Mouse (Mus musculus) c-Kit-positive CD71-positive TER-119-negative erythroid progenitor cells, embryonic 14.5 days (primary cell): ENCODE measurements around the gene Prr19.

Source experiments
- DNase-seq: peaks from one replicate; pipeline ENCODE4 v3.0.0-alpha.2; 2013; ENCODE audit warnings: low read depth

Prr19 gene

GRCm38 (mm10) chr7:25275555-25276298, 25.5 kb upstream of the Prr19 start:
- DNase-seq = no peak

- no peak for DNase-seq
Measured at GRCm38 (mm10) chr7:25277405-25277804, 23.8 kb upstream of the Prr19 start.

- DNase-seq = no peak
Measured at GRCm38 (mm10) chr7:25277998-25278340, 23.2 kb upstream of the Prr19 start.

DNA sequence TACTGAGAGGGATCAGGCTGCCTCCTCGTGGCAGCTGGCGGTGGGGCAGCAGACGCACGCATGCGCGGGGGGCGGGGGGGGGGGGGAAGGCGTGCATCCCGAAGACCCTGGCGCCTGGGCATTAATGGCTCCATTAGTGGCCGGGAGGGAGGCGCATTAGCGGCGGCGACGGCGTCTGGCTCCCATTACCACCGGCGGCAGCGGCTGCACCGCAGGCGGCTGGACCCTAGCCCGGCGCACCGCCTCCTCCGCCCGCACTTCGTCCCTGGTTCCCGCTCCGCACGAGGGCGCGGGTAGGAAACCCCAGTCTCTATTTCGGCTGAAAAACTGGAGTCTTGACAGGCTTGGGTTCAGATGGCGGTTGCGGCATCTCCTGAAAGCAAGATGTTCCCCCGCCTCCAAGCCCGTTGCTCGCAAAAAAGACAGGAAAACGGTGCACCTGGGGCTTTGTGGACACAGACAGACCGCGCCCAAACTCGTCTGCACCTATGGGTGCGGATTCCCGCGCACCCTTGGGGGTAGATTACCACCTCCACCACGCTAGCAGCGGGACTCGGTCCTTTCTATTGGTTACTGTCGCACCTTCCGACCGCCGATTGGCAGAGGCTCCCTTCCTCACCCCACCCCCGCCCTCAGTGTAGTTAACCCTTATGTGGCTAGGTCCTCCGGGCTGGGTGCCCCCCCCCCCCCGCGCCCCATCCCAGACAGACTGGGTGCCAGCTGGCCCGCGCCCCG, 22.7 kb upstream of the Prr19 start:
- peak; percentile 90 for DNase-seq

- DNase-seq = no peak
Measured at GRCm38 (mm10) chr7:25279076-25279860, 21.9 kb upstream of the Prr19 start.

DNA sequence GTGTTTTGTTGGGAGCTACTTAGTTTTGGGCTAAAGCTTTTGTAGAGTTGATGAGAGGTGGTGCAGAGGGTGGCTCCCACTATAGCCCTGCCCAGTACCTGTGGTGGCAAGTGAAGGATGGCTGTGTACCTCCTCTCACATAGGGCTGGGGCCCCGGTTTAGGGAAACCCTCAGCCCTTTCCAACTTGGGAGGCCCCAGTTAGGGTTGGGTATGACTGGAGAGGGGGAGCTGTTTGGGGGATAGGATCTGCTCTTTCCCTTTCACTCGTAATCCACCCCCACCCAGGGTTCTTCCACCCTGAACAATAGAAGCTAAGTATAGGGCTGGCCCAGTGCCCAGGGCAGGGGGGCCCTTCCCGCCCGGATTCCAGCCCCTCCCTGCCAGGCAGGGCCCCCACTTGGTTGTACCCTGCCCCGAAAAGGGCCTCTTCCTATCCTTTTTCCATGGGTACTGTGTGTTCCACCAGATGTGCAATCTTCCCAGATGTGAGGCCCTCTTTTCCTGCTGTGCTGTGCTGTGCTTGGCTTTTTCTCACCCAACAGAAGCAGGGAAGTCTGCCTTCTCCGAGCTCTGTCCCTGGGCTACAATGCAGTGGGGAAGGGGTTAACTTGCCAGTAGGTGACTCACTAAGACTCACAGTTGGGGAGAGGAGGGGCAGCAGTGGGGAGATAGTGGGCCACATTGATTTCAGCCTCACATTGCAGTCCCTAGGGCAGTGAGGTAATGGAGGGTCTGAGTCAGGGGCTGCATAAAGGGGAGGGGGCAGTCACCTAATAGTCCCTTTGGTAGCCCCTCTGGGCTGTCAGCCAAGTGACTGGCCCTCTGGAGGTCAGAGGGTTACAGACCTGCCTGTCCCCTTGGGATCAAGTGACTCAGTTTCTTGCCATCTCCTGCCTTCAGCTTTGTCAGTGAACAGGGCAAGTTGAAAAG, 21.1 kb upstream of the Prr19 start:
- DNase-seq = no peak

DNA sequence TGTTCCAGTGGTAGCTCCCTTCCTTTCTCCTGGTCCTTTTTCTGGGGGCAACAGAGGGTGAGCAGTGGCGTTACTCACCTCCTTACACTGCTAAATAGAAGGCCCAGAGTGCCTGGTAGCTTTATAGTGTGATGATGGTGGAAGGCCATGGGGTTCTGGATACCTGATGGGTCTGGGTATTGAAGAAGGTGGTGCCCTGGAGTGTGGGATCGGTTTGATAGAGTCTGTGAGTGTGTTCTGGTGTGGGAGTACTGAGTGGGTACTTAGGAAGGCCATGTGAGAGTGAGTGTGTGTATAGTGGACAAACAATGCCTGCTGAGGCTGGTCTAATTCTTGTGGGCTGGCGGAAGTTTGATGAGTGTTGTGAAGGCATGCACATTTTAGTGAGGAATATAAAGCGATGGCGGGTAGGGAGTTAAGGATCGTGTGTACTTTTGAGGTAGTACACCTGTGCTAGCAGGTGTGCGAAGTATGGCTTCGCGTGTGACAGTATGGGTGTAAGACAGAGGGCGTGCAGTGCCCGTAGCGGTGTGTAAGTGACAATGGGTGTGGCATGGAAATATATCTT, 20.0 kb upstream of the Prr19 start:
- DNase-seq = no peak

DNA sequence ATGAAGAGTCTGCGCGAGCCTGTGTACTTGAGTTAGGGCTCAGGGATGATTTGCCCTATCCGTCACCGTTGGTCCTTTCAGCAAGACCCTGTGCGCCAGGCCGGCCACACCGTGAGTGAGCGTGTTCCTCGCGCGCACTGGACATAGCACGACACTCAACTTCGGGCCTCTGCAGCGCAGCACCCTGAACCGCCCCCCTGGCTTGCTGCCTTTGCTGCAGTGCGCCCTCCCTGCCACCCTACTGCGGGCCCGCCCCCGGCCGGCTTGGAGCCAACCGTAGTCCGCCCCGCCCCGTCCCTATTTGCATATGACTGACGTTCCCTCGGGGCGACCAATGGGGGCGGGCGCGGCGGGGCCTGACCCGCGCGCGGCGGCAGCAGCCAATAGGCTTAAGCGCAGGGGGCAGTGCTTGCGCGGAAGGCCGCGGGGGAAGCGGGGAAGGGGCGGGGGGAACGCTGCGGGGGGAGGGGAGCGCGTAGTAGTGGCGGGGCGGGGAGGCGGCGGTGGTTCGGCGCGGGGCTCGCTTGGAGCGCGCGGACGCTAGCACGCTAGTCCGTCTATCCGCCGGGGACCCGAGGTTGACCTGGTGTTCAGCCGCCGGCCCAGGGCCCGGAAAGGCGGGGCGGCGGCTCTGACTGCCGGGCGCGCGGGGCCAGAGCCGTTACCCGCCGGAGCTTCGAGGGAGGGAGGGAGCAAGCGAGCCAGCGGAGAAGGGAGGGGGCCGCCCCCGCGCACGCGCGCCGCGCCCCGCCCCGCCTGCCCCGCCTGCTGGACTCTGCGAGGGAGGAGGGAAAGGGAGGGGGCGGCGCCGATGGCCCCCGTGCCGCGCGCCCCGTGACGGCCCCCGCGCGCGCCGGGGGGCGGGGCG, 19.2 kb upstream of the Prr19 start:
- DNase-seq = peak; percentile 94

DNA sequence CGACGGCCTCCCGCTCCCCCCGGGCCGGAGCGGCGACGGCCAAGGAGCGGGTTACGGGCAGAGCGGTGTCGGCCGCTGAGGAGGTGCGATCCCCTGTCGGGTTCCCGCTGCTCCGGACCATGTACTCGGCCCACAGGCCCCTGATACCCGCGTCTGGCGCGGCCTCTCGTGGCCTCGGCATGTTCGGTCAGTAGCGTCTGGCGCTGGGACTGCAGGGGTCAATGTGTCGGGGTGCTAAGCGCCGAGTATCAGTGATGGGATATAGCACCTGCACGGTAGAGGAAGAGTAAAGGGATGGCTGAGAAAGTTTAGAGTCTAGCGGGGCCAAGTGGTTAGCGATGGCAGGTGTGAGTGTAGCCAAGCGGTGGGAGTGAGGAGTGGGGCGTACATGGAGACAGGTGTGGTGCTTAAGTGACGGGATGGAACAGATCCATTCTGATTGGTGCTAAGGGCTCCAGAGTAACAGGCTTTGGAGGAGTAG, 18.4 kb upstream of the Prr19 start:
- no peak for DNase-seq

DNA sequence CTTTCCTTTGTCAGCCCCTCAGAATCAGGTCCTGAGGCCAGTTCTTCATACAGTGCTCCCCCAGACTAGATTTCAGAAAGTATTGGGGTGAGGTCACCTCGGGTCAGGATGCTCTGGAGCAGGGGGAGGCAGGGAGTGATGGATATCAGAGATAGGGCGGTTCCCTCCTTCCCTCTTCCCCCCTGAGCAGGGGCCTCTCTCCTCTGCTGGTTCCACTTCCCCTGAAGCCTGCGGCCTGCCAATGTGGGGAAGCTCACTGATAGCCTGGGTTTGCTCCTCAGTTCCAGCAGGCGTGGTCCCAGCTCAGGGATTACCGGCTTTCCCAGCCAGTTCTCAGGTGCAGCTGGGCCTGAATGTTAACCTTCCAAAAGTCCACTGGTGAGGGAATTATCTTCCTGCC, 17.6 kb upstream of the Prr19 start:
- DNase-seq = no peak

DNA sequence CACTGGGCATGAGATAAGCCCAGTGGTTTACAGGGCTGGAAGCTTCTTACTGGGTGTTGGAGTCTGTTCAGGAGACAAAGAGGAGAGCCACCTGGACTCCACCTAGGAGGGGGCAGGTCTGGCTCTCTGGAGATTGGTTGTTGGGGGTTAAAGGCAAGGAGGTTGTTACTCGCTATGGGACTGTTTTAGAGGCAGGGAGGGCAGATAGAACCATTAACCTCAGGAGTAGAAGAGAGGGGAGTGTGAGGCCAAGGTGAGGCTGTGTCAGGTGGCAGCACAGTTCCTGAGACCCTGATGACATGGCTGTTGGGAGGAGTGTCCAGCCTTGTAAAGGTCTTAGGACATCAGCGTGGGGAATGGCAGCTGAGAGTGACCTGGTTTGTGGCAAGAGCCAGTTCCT, 17.0 kb upstream of the Prr19 start:
- DNase-seq = no peak

- no peak for DNase-seq
Measured at GRCm38 (mm10) chr7:25284766-25285165, 16.4 kb upstream of the Prr19 start.

GRCm38 (mm10) chr7:25285511-25286238, 15.5 kb upstream of the Prr19 start:
- no peak for DNase-seq

- no peak for DNase-seq
Measured at GRCm38 (mm10) chr7:25286989-25287388, 14.2 kb upstream of the Prr19 start.

- no peak for DNase-seq
Measured at GRCm38 (mm10) chr7:25288011-25288410, 13.2 kb upstream of the Prr19 start.

- DNase-seq = no peak
Measured at GRCm38 (mm10) chr7:25288721-25289120, 12.5 kb upstream of the Prr19 start.

DNA sequence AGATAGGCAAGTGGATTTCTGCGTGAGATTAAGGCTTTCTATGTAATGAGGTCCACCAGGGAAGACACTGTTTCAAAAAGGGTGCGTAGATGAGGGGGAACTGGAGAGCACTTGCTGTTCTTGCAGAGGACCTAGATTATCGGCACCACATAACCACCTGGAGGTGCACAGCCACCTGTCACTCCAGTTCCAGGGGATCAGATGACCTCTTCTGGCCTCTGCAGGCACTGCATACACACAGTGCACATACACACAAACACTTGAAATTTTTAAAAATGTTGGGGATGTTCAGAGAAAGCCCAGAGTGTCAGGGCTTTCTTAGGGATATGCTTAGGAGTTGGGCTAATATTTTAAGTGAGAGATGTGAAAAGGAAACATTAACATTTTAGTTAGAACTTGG, 11.3 kb upstream of the Prr19 start:
- no peak for DNase-seq

- no peak for DNase-seq
Measured at GRCm38 (mm10) chr7:25290463-25290862, 10.7 kb upstream of the Prr19 start.

DNA sequence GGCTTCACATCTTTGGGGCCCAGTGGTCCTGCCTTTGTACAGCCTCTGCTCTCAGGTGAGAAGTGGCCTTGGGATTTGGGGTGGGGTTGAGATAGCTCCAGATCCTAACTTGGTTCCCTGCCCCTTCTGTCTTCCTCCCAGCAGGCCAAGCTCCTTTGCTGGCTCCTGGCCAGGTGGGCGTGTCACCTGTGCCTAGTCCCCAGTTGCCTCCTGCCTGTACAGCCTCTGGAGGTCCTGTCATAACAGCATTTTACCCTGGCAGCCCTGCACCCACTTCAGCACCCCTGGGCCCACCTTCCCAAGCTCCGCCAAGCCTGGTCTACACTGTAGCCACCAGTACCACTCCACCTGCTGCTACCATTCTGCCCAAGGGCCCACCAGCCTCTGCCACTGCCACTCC, 10.3 kb upstream of the Prr19 start:
- no peak for DNase-seq

DNA sequence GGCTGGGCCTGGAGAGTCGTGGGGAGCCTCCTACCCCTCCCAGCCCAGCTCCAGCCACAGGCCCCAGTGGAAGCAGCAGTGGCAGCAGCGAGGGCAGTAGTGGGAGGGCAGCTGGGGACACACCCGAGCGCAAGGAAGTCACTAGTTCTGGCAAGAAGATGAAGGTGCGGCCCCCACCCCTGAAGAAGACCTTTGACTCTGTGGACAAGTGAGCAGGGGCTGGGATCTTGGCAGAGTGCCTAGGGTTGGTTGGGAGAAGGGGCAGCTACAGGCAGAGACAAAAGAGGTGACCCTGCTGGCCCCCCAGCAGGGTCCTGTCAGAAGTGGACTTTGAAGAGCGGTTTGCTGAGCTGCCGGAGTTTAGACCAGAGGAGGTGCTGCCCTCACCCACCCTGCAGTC, 9.1 kb upstream of the Prr19 start:
- DNase-seq = no peak
